12 mouse cellular contexts compared by ENCODE assay signal in the genomic region with DNA sequence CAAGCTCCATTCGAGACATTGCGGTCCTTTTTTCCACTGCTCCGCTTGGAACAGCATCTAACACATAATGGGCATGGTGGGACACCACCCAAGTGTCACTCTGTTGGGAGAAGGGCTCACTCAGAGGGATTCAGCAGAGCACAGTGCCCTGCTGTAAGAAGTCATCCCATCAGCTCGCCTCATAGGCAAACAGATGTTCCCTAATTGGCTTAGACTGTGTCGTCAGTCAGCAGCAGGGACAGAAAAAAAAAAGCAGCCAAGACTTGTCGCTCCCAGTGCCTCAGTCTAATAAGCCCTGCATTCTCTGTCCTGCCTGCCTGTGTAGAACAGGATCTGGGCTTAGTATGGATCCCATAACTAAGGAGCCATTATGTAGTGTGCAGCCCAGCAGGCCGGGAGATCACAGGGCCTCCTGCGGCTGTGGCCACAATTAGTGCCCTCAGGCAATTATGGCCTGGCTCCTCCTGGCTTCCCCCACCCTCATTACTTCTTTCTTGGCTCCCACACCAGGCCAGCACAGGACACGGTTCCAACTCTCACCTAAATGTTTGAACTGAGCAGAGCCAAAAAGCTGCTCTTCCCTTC. TPM values are rescaled to one million over a fixed set of nuclear protein-coding genes. Genes with fewer than 3 reads are reported as not detected.
DNase-seq lines count a peak whose midpoint lies in the region; ATAC-seq and TF ChIP-seq lines count a peak whose summit lies in the region.
"Had no signal": no experiment of that assay in that cellular context is flagged by ENCODE, and none has a peak within 500 bp of the region (broad histone marks: within the 10 kb centered on the region; RNA-seq: fewer than 3 reads in every experiment).

No protein-coding gene starts in this region.

- ATAC-seq in forebrain, embryonic 16.5 days = peak; percentile 84
- peak; percentile 73 for ATAC-seq in limb, embryonic 15.5 days (ENCODE audit: insufficient number of reproducible peaks, low FRiP score, low TSS enrichment, low read depth)
- ATAC-seq in megakaryocyte, adult 5-6 weeks (ENCODE audit: poor library complexity, severe bottlenecking) = no peak
- no peak for ATAC-seq in lung, postnatal 0 days
- ATAC-seq: liver, embryonic 12.5 days had no signal

- H3K9me3 ChIP-seq in forebrain, embryonic 16.5 days (ENCODE audit: control insufficient read depth, low read length) = no peaks in the 10 kb centered on the region
- no peaks in the 10 kb centered on the region for H3K9me3 ChIP-seq in limb, embryonic 15.5 days
- H3K9me3 ChIP-seq in lung, postnatal 0 days (ENCODE audit: low read length) = no peaks in the 10 kb centered on the region
- H3K9me3 ChIP-seq: liver, embryonic 12.5 days had no signal

- DNase-seq in right cerebral cortex, postnatal 10 days (ENCODE audit: low spot score in 2 of 2) = peak; percentile 32 to 47
- DNase-seq in right cerebral cortex, adult 2 months (ENCODE audit: low spot score in 2 of 2) = no peak
- no peak for DNase-seq in urinary bladder, adult 2 months (ENCODE audit: low spot score)
- DNase-seq in gastrocnemius, postnatal 36 days = no peak
- no peak for DNase-seq in lung, postnatal 0 days (ENCODE audit: low spot score)
- DNase-seq: cerebellum, adult 18-20 months; heart, postnatal 36 days; kidney, postnatal 14 days had no signal

- peaks cover 25% of the 10 kb centered on the region for H3K4me1 ChIP-seq in forebrain, embryonic 16.5 days (replicated peaks; ENCODE audit: control insufficient read depth, insufficient read depth, low read length)
- H3K4me1 ChIP-seq in limb, embryonic 15.5 days = peaks cover 38% of the 10 kb centered on the region
- H3K4me1 ChIP-seq in lung, postnatal 0 days (ENCODE audit: insufficient read depth, low read depth, low read length) = no peaks in the 10 kb centered on the region; the same call in 1 of the 2 replicates
- H3K4me1 ChIP-seq: liver, embryonic 12.5 days had no signal

- no peak overlapping the region for H3K4me3 ChIP-seq in forebrain, embryonic 16.5 days (replicated peaks; ENCODE audit: low read length)
- H3K4me3 ChIP-seq in limb, embryonic 15.5 days = no peak overlapping the region
- H3K4me3 ChIP-seq in lung, postnatal 0 days (ENCODE audit: low read depth, low read length) = no peak overlapping the region
- H3K4me3 ChIP-seq: liver, embryonic 12.5 days had no signal

- H3K36me3 ChIP-seq in forebrain, embryonic 16.5 days (ENCODE audit: control insufficient read depth, insufficient read depth) = no peaks in the 10 kb centered on the region
- H3K36me3 ChIP-seq in limb, embryonic 15.5 days = no peaks in the 10 kb centered on the region
- no peaks in the 10 kb centered on the region for H3K36me3 ChIP-seq in lung, postnatal 0 days (ENCODE audit: insufficient read depth, low read length)
- H3K36me3 ChIP-seq: liver, embryonic 12.5 days had no signal

- TF ChIP-seq EP300 in lung, postnatal 0 days (IDR thresholded peaks at IDR 0.05) = no peak

- no peak overlapping the region for H3K9ac ChIP-seq in forebrain, embryonic 16.5 days (replicated peaks; ENCODE audit: low read depth, low read length)
- H3K9ac ChIP-seq in limb, embryonic 15.5 days = no peak overlapping the region
- H3K9ac ChIP-seq in lung, postnatal 0 days (replicated peaks; ENCODE audit: low read depth) = no peak overlapping the region
- H3K9ac ChIP-seq: liver, embryonic 12.5 days had no signal

- H3K4me2 ChIP-seq in forebrain, embryonic 16.5 days (ENCODE audit: low read length) = no peak overlapping the region
- H3K4me2 ChIP-seq in limb, embryonic 15.5 days = no peak overlapping the region
- H3K4me2 ChIP-seq in lung, postnatal 0 days (replicated peaks; ENCODE audit: low read depth, low read length) = no peak overlapping the region
- H3K4me2 ChIP-seq: liver, embryonic 12.5 days had no signal

- no peaks in the 10 kb centered on the region for H3K27me3 ChIP-seq in forebrain, embryonic 16.5 days (replicated peaks; ENCODE audit: control insufficient read depth, insufficient read depth, low read length)
- H3K27me3 ChIP-seq in limb, embryonic 15.5 days = no peaks in the 10 kb centered on the region
- no peaks in the 10 kb centered on the region for H3K27me3 ChIP-seq in lung, postnatal 0 days (replicated peaks; ENCODE audit: insufficient read depth, low read length)
- H3K27me3 ChIP-seq: liver, embryonic 12.5 days had no signal

- H3K27ac ChIP-seq in forebrain, embryonic 16.5 days (ENCODE audit: low read length) = no peak overlapping the region
- peak overlapping the region; percentile 69 for H3K27ac ChIP-seq in limb, embryonic 15.5 days
- no peak overlapping the region for H3K27ac ChIP-seq in lung, postnatal 0 days (ENCODE audit: low read length)
- H3K27ac ChIP-seq: liver, embryonic 12.5 days had no signal

- TF ChIP-seq CTCF in lung, postnatal 0 days (IDR thresholded peaks at IDR 0.05) = no peak

- intact Hi-C loops in gastrocnemius, postnatal 36 days (cut with DNase I) = no loop called here

- WGBS in forebrain, embryonic 16.5 days = 16% methylated on average over 9 of the region's 9 CpGs
- WGBS in limb, embryonic 15.5 days = 32% methylated on average over 9 of the region's 9 CpGs
- WGBS in lung, postnatal 0 days = 65% methylated on average over 9 of the region's 9 CpGs

RNA-seq across cellular contexts. Expression of a gene that starts 31.6 kb away (rescaled TPM):
- 9.6 and 12.5 TPM in 2 replicates for polyA plus RNA-seq in forebrain, embryonic 16.5 days (2015; fragmentation: Nextera tagmentation; extraction: Ambion mirVana)
- polyA plus RNA-seq in limb, embryonic 15.5 days (2015; fragmentation: Nextera tagmentation; extraction: Ambion mirVana) = 25.3 and 25.4 TPM in 2 replicates
- 3.2 and 3.4 TPM in 2 replicates for polyA plus RNA-seq in urinary bladder, adult 2 months (2012; rRNA removed)
- total RNA-seq in megakaryocyte, adult 5-6 weeks (2015) = not detected in 2 replicates
- not detected in 2 replicates for total RNA-seq in megakaryocyte, adult 5-6 weeks (2017)
- 1 to 10 TPM in 1 of 2 experiments, under 1 TPM in 1; 0.77 to 2.8 TPM for total RNA-seq in gastrocnemius, postnatal 36 days (2021)
- 45.0 and 64.3 TPM in 2 replicates for polyA plus RNA-seq in lung, postnatal 0 days (2015; fragmentation: Nextera tagmentation; extraction: Ambion mirVana)

Comparison
In these comparisons a context has a peak if more than half of its experiments do, and no peak if none do; other contexts are left out.
1. DNase-seq: peak in right cerebral cortex, postnatal 10 days (2 of 2); none in right cerebral cortex, adult 2 months (0 of 2), urinary bladder, adult 2 months (single experiment), gastrocnemius, postnatal 36 days (0 of 2) and lung, postnatal 0 days (single experiment).
2. ATAC-seq: peak in forebrain, embryonic 16.5 days (single experiment) and limb, embryonic 15.5 days (single experiment); none in megakaryocyte, adult 5-6 weeks (single experiment) and lung, postnatal 0 days (single experiment).